Mouse (Mus musculus) midbrain, embryonic 15.5 days (tissue): ENCODE measurements around the gene Hspa1b. TPM values are rescaled to one million over a fixed set of nuclear protein-coding genes. Genes with fewer than 3 reads are reported as not detected.

Experiments
- ATAC-seq: fragments of 200-750 bp; cut with Nextera tagmentation; replicated peaks from 2 replicates; pipeline ENCODE4 v1.8.0; 2017; ENCODE audit warnings: moderate TSS enrichment
- H3K27ac ChIP-seq: fragments of 300-500 bp; sonication (generic); 2 replicates; pipeline ENCODE4 v1.5.1; 2015; ENCODE audit warnings: mild to moderate bottlenecking, inconsistent platforms
- H3K27me3 ChIP-seq: fragments of 300-500 bp; sonication (generic); replicated peaks from 2 replicates; pipeline ENCODE4 v1.6.1; 2015; ENCODE audit warnings: inconsistent platforms
- H3K36me3 ChIP-seq: fragments of 300-500 bp; sonication (generic); replicated peaks from 2 replicates; pipeline ENCODE4 v1.6.1; 2015; ENCODE audit warnings: inconsistent platforms
- H3K4me1 ChIP-seq: fragments of 300-500 bp; sonication (generic); 2 replicates; pipeline ENCODE4 v1.6.1; 2015; ENCODE audit warnings: inconsistent platforms
- H3K4me2 ChIP-seq: fragments of 300-500 bp; sonication (generic); 2 replicates; pipeline ENCODE4 v1.6.1; 2015; ENCODE audit warnings: inconsistent platforms, mild to moderate bottlenecking, moderate library complexity
- H3K4me3 ChIP-seq: fragments of 300-500 bp; sonication (generic); 2 replicates; pipeline ENCODE4 v1.5.1; 2015; ENCODE audit warnings: mild to moderate bottlenecking, inconsistent platforms
- H3K9ac ChIP-seq: fragments of 300-500 bp; sonication (generic); 2 replicates; pipeline ENCODE4 v1.6.1; 2015; ENCODE audit warnings: mild to moderate bottlenecking, inconsistent platforms
- H3K9me3 ChIP-seq: fragments of 300-500 bp; sonication (generic); 2 replicates; pipeline ENCODE4 v1.6.1; 2016; ENCODE audit warnings: inconsistent platforms
- WGBS: fragments of 180-500 bp; shearing (Covaris S2); methylation state at CpG from one replicate; pipeline ENCODE4 v1.1.7; 2015; ENCODE audit warnings: mixed read lengths; 5-methylcytosine and 5-hydroxymethylcytosine counted together
- polyA plus RNA-seq: library from polyadenylated mRNA; unstranded; fragments of >200 nt; fragmentation: Nextera tagmentation; extraction: Ambion mirVana; gene quantifications from 2 replicates; pipeline ENCODE4 v1.2.1, GENCODE M21; 2015

The Hspa1b gene
- polyA plus RNA-seq, 1 experiment from 2014 or later = 0.31 TPM

DNA sequence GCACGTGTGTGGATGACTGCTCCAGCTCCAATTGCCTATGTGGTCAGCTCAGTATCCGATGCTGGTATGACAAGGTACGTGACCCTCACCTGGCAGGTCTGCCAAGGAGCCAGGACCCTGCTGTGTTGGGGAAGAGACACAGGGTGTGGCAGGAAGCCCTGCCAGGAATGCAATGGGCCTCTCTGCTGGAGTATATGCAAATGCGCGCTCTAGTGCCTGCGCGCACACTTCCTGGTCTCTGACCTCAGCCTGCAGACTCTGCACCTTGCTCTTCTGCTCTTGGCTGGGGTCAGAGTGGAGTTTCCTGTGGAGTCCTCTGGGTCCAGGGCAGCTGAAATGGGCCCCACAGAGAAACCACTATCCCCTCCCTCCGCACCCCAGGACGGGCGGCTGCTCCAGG is 48.1 kb downstream of the Hspa1b start:
- H3K9ac ChIP-seq = no peak overlapping the region
- no peak for ATAC-seq

More for the DNA sequence above, 48.1 kb downstream of the Hspa1b start:
- Histone ChIP-seq H3K4me2 (no peak overlapping the region), H3K9me3 (no peaks in the 10 kb centered on the region), H3K4me1 (no peaks in the 10 kb centered on the region), H3K27ac (no peak overlapping the region), H3K36me3 (peaks cover 79% of the 10 kb centered on the region), H3K4me3 (no peak overlapping the region), H3K27me3 (no peaks in the 10 kb centered on the region)
- whole genome bisulfite sequencing = 92% methylated on average over 10 of the region's 10 CpGs

Other genes starting within 250 kb of the Hspa1b start
- 0.22 TPM in 2 replicates for gene C4b, start 215.4 kb downstream of the Hspa1b start, polyA plus RNA-seq
- not detected in 2 replicates for gene Cyp21a1, start 154.7 kb downstream of the Hspa1b start, polyA plus RNA-seq
- gene Stk19, start 122.3 kb downstream of the Hspa1b start, polyA plus RNA-seq = 41.2 and 50.4 TPM in 2 replicates
- gene Dxo, start 122.2 kb downstream of the Hspa1b start, polyA plus RNA-seq = 75.0 and 79.1 TPM in 2 replicates
- gene Skiv2l, start 109.0 kb downstream of the Hspa1b start, polyA plus RNA-seq = 67.4 and 73.8 TPM in 2 replicates
- gene Nelfe, start 108.8 kb downstream of the Hspa1b start, polyA plus RNA-seq = 76.3 and 82.3 TPM in 2 replicates
- gene Cfb, start 96.7 kb downstream of the Hspa1b start, polyA plus RNA-seq = 2.6 and 3.3 TPM in 2 replicates
- gene Zbtb12, start 79.8 kb downstream of the Hspa1b start, polyA plus RNA-seq = 17.4 and 17.5 TPM in 2 replicates
- gene Gm20547, start 77.2 kb downstream of the Hspa1b start, polyA plus RNA-seq = 0.18 TPM in 1 of 2 replicates, not detected in the other
- gene C2, start 61.0 kb downstream of the Hspa1b start, polyA plus RNA-seq = 2.1 and 3.1 TPM in 2 replicates
- 113 and 119 TPM in 2 replicates for gene Ehmt2, start 60.8 kb downstream of the Hspa1b start, polyA plus RNA-seq
- not detected in 2 replicates for gene Slc44a4, start 44.8 kb downstream of the Hspa1b start, polyA plus RNA-seq
- gene Neu1, start 28.0 kb downstream of the Hspa1b start, polyA plus RNA-seq = 36.1 and 41.1 TPM in 2 replicates
- gene Gm20481, start 10.7 kb upstream of the Hspa1b start, polyA plus RNA-seq = not detected in 2 replicates
- 12.7 and 13.3 TPM in 2 replicates for gene Hspa1a, start 12.9 kb upstream of the Hspa1b start, polyA plus RNA-seq
- gene Hspa1l, start 13.5 kb upstream of the Hspa1b start, polyA plus RNA-seq = 1.2 and 1.5 TPM in 2 replicates
- 103 and 111 TPM in 2 replicates for gene Lsm2, start 22.6 kb upstream of the Hspa1b start, polyA plus RNA-seq
- gene Vars, start 41.7 kb upstream of the Hspa1b start, polyA plus RNA-seq = 63.1 and 70.2 TPM in 2 replicates
- gene Vwa7, start 57.3 kb upstream of the Hspa1b start, polyA plus RNA-seq = 0.06 and 0.15 TPM in 2 replicates
- 2.5 and 2.7 TPM in 2 replicates for gene Sapcd1, start 68.8 kb upstream of the Hspa1b start, polyA plus RNA-seq
- 1.6 and 3.3 TPM in 2 replicates for gene Msh5, start 87.5 kb upstream of the Hspa1b start, polyA plus RNA-seq
- 62.4 and 72.1 TPM in 2 replicates for gene Clic1, start 90.7 kb upstream of the Hspa1b start, polyA plus RNA-seq
- 337 and 380 TPM in 2 replicates for gene Ddah2, start 99.8 kb upstream of the Hspa1b start, polyA plus RNA-seq
- 0.31 TPM in 1 of 2 replicates, not detected in the other for gene Ly6g6c, start 106.2 kb upstream of the Hspa1b start, polyA plus RNA-seq
- gene Mpig6b, start 106.9 kb upstream of the Hspa1b start, polyA plus RNA-seq = 0.21 and 0.43 TPM in 2 replicates
- gene Ly6g6e, start 117.7 kb upstream of the Hspa1b start, polyA plus RNA-seq = 0.21 and 0.32 TPM in 2 replicates
- gene Ly6g6d, start 118.8 kb upstream of the Hspa1b start, polyA plus RNA-seq = 1.9 and 2.5 TPM in 2 replicates
- gene Ly6g6f, start 126.4 kb upstream of the Hspa1b start, polyA plus RNA-seq = not detected in 2 replicates
- 105 and 113 TPM in 2 replicates for gene Abhd16a, start 130.0 kb upstream of the Hspa1b start, polyA plus RNA-seq
- gene Ly6g5c, start 149.0 kb upstream of the Hspa1b start, polyA plus RNA-seq = not detected in 2 replicates
- gene Ly6g5b, start 156.2 kb upstream of the Hspa1b start, polyA plus RNA-seq = 1.1 and 2.2 TPM in 2 replicates
- 25.9 and 28.9 TPM in 2 replicates for gene Gpank1, start 162.2 kb upstream of the Hspa1b start, polyA plus RNA-seq
- 316 and 319 TPM in 2 replicates for gene Csnk2b, start 162.8 kb upstream of the Hspa1b start, polyA plus RNA-seq
- 8.3 and 9.6 TPM in 2 replicates for gene D17H6S53E, start 167.1 kb upstream of the Hspa1b start, polyA plus RNA-seq
- gene Apom, start 172.8 kb upstream of the Hspa1b start, polyA plus RNA-seq = 0.56 and 1.4 TPM in 2 replicates
- 82.9 and 83.4 TPM in 2 replicates for gene Bag6, start 175.9 kb upstream of the Hspa1b start, polyA plus RNA-seq
- 188 and 203 TPM in 2 replicates for gene Prrc2a, start 205.7 kb upstream of the Hspa1b start, polyA plus RNA-seq
- gene Aif1, start 216.8 kb upstream of the Hspa1b start, polyA plus RNA-seq = 7.3 and 8.2 TPM in 2 replicates
- 7.6 and 9.2 TPM in 2 replicates for gene Lst1, start 229.2 kb upstream of the Hspa1b start, polyA plus RNA-seq
- gene Ltb, start 235.2 kb upstream of the Hspa1b start, polyA plus RNA-seq = 0.58 and 0.78 TPM in 2 replicates
- gene Tnf, start 242.8 kb upstream of the Hspa1b start, polyA plus RNA-seq = not detected in 2 replicates
- gene Lta, start 246.1 kb upstream of the Hspa1b start, polyA plus RNA-seq = 0.32 and 0.69 TPM in 2 replicates